Mouse (Mus musculus): Measurements from ENCODE around the gene Dcst2. TPM values are rescaled to one million over a fixed set of nuclear protein-coding genes. Genes with fewer than 3 reads are reported as not detected.

Dcst2 gene
- total and polyA plus RNA-seq, 3 experiments, result 0.06 TPM; not detected in 2

GRCm38 (mm10) chr3:89394006-89394893 lies 32.5 kb downstream of the Dcst2 start, which contains the start of gene Zbtb7b (continued):
- TF ChIP-seq EP300 (IDR thresholded peaks at IDR 0.05; ENCODE audit: low read depth in 1 of 2, low read length in 2 of 2), result peak in 1 of 2 experiments; percentile 18; a peak in 1 of 4 replicates
- TF ChIP-seq HCFC1 (IDR thresholded peaks at IDR 0.05; ENCODE audit: low read depth, low read length), result no peak
- TF ChIP-seq MYB (IDR thresholded peaks at IDR 0.05; ENCODE audit: low read depth, low read length), result 0 out of 2 replicates have a peak, but pooled peaks have one; percentile 19
- 0 out of 2 replicates have a peak, but pooled peaks have one; percentile 42 for TF ChIP-seq RCOR1 (IDR thresholded peaks at IDR 0.05; ENCODE audit: low read depth, low read length)
- no peak; the same call in 1 of the 2 replicates for TF ChIP-seq ZC3H11A (IDR thresholded peaks at IDR 0.05; ENCODE audit: low read depth, low read length)
- no peak; the same call in 1 of the 2 replicates for TF ChIP-seq POLR2AphosphoS2 (IDR thresholded peaks at IDR 0.05; ENCODE audit: low read length)

GRCm38 (mm10) chr3:89394894-89395256 lies 33.1 kb downstream of the Dcst2 start:
- peaks cover 11 to 22% of the 10 kb centered on the region in 2 experiments for H3K4me1 ChIP-seq (ENCODE audit: control insufficient read depth in 1 of 2, insufficient read depth in 2 of 2, low read length in 2 of 2)
- H3K36me3 ChIP-seq (ENCODE audit: control insufficient read depth in 1 of 2, insufficient read depth in 2 of 2, low read length in 2 of 2), result peaks cover 0 to 17% of the 10 kb centered on the region in 2 experiments; a peak in 2 of 4 replicates
- peak overlapping the region; percentile 75 for H3K27ac ChIP-seq (ENCODE audit: control insufficient read depth, low read depth, low read length)
- peaks cover 16% of the 10 kb centered on the region for H3K79me2 ChIP-seq (ENCODE audit: control insufficient read depth, insufficient read depth, low read length, poor library complexity)
- peak; percentile 9; the same call in 1 of the 2 replicates for TF ChIP-seq GATA1 (IDR thresholded peaks at IDR 0.05; ENCODE audit: low read depth, low read length)
- TF ChIP-seq ZC3H11A (IDR thresholded peaks at IDR 0.05; ENCODE audit: low read depth, low read length), result no peak
- no peak for TF ChIP-seq MYB (IDR thresholded peaks at IDR 0.05; ENCODE audit: low read depth, low read length)
- TF ChIP-seq TBP (IDR thresholded peaks at IDR 0.05; ENCODE audit: low read depth, low read length), result peak; percentile 66; the same call in 1 of the 2 replicates
- peak; percentile 78 for TF ChIP-seq MXI1 (IDR thresholded peaks at IDR 0.05; ENCODE audit: low read depth, low read length)
- TF ChIP-seq POLR2AphosphoS2 (IDR thresholded peaks at IDR 0.05; ENCODE audit: low read length), result no peak; the same call in 1 of the 2 replicates
- TF ChIP-seq EP300 (IDR thresholded peaks at IDR 0.05; ENCODE audit: low read depth in 1 of 2, low read length in 2 of 2), result no peak; a peak in 1 of 4 replicates
- peak; percentile 77 for TF ChIP-seq HCFC1 (IDR thresholded peaks at IDR 0.05; ENCODE audit: low read depth, low read length)
- peak; percentile 10; the same call in 1 of the 2 replicates for TF ChIP-seq CHD2 (IDR thresholded peaks at IDR 0.05; ENCODE audit: low read length)
- peak; percentile 3; the same call in 1 of the 2 replicates for TF ChIP-seq TCF12 (IDR thresholded peaks at IDR 0.05; ENCODE audit: low read depth, low read length)
- no peak; the same call in 1 of the 2 replicates for TF ChIP-seq MAX (IDR thresholded peaks at IDR 0.05; ENCODE audit: low read length)
- TF ChIP-seq MAZ (IDR thresholded peaks at IDR 0.05; ENCODE audit: low read depth, low read length), result peak; percentile 98
- peak; percentile 99 for TF ChIP-seq SIN3A (IDR thresholded peaks at IDR 0.05; ENCODE audit: low read length)
- no peak for TF ChIP-seq E2F4 (IDR thresholded peaks at IDR 0.05; ENCODE audit: borderline replicate concordance, low read depth, low read length)
- peak in 1 of 2 experiments; percentile 47; a peak in 1 of 4 replicates for TF ChIP-seq POLR2A (IDR thresholded peaks at IDR 0.05; ENCODE audit: control insufficient read depth in 1 of 2, insufficient read depth in 1 of 2, low read depth in 1 of 2, low read length in 2 of 2, poor library complexity in 1 of 2)
- TF ChIP-seq MYC (IDR thresholded peaks at IDR 0.05; ENCODE audit: low read depth, low read length), result no peak
- peak overlapping the region; percentile 73 for H3K9ac ChIP-seq (ENCODE audit: control insufficient read depth, low read depth, low read length, poor library complexity, severe bottlenecking)
- no peaks in the 10 kb centered on the region for H3K27me3 ChIP-seq (ENCODE audit: control insufficient read depth in 1 of 2, insufficient read depth in 2 of 2, low read length in 2 of 2)
- H3K9me3 ChIP-seq (replicated peaks; ENCODE audit: insufficient read depth, low read length), result no peaks in the 10 kb centered on the region
- peak; percentile 94 for DNase-seq (ENCODE audit: low read depth, low spot score)
- peak overlapping the region; percentile 75 to 78 for H3K4me3 ChIP-seq (ENCODE audit: control insufficient read depth in 1 of 2, insufficient read depth in 1 of 2, low read depth in 2 of 2, low read length in 2 of 2)
